Mouse (Mus musculus) frontal cortex, postnatal 36 days (tissue): ENCODE results near the gene Cdh13.

ENCODE experiments used
- DNase-seq, 2 experiments: peaks; one replicate each; pipeline ENCODE4 v3.0.0; 2022; ENCODE audit warnings: low spot score in 2 of 2

Cdh13 gene

DNA sequence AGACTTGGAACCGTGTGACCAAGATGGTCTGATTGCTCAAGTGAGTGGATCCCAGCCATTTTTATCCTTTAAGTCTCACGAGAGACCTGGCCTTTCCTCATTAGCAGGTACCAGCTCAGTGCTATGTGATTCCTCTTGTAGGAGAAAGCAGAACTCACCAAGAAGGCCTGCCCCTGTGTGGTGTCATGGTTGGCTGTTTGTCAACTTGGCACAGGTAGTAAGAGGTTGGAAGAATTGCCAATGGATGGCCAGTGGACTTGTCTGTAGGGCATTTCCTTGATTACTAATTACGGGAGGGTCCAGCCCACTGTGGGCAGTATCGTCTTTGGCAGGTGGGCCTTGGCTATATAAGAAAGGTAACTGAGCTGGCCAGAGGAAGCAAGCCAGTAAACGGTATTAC lies 281.7 kb downstream of the Cdh13 start:
- no peak for DNase-seq

DNA sequence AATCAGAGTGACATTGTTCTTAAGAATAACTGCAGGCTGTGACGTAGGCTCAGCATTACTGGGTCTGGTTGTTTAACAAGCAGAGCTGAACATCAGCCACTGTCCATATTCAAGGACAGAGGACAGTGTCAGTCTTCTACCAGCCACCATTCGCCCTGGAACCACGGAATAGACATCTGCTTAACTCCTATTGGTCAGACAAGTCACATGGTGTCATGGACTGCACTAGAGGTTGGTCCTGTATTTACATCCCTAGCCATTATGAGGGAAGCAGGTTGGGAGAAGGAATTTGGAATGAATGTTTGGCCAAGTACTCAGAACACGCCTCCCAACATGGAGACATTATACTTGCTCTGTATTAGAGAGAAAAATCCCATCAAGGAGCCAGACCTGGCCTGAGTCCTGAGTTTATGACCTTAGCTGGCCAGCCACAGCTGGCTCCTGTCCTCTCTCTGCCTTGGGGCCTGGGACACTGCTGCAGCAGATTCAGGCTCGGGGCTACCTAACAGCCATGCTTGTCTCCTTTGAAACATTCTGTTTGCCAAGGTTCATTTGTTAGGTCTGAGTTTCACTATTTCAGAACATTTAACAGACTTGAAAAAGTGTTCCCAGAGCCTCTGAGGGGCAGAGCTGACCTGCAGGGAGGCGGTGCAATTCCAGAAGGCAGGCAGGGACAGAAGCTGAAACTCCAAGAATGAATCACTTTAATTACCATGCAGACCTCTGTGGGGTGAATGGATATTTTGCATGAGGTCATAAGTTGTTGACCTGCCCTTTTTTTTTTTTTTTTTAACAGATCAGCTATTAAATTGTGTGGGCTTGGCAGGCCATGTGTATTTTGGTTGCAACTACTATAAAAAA lies 282.6 kb downstream of the Cdh13 start:
- no peak for DNase-seq

DNA sequence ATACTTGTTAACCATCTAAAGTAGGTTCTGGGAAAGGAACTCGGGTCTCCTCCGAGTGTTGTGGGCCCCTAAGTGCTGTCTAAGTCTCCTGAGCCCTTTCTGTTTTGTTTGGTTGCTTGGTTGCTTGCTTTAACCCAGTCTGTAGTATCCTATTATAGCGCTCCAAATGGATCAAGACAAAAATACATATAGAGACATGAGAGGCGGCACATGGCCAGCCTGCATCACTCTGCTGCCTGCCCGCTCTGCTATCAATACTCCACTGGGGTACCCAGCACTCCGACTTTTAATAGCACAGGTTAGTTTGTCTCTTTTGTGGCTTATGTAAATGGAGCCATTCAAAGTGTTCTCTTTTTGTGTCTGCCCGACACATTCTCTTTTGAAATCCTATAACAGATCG lies 285.8 kb downstream of the Cdh13 start:
- peak in 1 of 2 experiments; percentile 33 for DNase-seq

DNA sequence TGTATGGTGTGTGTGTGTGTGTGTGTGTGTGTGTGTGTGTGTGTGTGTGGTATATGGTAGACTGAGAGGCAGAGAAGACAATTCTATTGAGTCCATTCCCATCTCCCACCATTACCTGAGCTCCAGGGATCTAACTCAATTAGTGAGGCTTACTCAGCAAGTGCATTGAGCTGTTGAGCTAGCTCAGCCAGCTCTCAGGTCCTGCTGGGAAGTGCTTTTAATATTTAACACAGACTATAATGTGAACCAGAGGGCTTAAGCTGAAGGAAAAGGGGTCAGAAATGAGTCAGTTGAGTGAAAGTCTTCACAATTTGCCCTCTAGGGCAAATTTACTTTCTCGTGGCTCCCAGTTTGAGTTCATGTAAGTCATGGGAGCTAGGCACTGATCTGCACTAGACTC lies 297.7 kb downstream of the Cdh13 start:
- DNase-seq = no peak

DNA sequence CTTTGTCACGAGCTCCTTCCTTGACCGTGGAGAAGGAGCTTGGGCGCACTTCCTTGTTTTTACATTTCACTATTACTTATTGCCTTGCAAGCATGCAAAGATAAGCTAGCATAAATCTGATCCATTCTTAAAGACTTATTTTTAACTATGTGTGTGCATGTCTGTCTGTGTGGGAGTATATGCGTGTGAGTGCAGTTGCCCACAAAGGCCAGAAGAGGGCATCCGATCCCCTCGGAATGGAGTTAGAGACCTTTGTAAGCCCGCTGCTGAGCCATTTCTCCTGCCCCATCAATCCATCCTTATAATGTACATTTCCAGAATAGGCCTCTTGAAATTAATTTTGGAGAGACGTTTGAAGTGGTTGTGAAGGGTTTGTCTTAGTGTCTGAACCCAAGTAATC lies 298.7 kb downstream of the Cdh13 start:
- no peak for DNase-seq

DNA sequence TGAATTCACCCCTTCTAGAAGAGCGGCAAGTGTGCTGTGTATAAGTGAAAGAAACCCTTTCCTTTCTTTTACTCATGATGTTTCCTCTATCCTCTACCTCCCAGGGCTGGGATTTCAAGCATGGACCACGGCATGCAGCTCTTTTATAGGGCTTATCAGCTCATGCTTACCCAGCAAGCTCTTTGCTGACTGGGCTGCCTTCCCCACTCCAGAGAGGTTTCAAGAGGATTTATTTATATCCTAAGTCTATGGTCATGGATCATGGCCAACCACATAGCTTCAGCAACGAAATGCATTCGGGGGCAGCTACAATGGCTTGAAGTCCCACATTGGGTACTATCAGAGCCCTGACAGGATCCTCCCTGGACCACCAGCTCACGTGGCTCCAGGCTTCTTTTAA lies 304.4 kb downstream of the Cdh13 start:
- no peak for DNase-seq

DNA sequence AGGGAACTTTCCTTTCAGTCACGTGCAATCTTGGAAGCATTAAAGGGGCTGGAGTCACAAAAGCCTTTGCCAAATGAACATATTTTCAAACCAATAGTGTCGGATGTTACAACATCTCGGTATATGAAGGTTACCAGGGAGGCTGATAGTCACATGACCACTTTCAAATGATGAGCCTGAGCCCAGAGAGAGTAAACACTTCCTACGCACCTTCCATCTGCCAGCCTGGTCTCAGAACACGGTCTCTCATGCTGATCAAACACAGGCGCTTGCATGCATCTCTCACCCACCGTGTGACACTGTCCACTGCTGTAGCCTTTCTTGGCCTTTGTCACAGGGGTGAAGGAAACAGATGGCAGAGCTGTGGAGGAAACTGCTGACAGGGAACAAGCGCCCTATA lies 313.3 kb downstream of the Cdh13 start:
- DNase-seq = peak in 1 of 2 experiments; percentile 45

DNA sequence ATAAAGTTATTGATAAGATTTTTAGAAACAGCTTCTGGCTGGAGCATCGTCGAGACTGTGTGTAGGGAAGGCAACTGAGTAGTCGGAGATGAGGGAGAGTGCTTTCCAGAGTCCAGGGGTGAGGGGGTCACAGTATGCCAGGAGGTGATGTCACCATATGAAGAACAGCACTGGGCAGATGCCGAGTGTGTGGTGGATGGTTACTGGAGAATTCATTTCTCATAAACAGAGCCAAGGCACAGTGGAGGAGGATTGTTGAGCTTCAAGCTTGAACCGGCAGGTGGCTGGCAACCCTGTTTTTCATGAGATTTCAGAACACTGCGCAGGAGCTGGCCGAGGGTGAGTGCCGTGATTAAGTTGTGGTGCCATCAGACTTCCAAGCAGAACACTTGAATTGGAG lies 317.8 kb downstream of the Cdh13 start:
- no peak for DNase-seq

DNA sequence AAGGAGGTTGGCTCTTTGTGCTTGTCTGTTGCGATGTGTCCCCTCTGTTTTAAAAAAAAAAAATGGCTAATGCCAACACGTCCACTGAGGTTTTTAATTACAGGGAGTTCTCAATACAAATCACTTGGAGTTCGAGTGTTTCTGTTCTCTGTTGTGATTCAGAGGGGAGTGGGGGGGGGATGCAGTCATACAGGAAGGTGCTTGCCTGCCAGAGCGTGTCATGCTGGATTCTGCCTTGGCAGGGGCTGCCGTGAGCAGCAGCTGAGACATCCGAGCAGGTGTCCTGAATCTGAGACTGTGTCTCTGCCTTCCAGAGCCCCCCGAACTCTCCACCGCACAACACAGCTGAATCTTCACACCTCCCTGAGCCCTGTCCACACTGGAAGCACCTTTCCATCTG lies 318.5 kb downstream of the Cdh13 start:
- DNase-seq = no peak

DNA sequence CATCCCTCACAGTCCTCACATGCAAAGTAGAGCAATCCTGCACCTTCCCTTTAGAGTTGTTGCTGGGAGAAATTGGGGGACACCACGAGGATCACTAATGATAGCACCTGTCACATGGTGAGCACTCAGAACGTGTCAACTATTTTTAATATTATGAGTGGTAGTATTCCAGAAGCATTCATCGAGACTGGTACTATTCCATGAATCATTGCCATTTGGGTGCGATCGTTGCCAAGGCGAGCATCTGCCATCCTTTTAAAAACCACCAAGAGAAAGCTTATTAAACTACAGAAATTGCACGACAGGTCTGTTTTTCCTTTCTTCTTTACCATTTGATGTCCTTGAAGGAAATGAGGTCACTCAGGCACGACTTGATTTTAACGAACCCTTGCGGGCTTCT lies 328.0 kb downstream of the Cdh13 start:
- DNase-seq = peak; percentile 53 to 78

DNA sequence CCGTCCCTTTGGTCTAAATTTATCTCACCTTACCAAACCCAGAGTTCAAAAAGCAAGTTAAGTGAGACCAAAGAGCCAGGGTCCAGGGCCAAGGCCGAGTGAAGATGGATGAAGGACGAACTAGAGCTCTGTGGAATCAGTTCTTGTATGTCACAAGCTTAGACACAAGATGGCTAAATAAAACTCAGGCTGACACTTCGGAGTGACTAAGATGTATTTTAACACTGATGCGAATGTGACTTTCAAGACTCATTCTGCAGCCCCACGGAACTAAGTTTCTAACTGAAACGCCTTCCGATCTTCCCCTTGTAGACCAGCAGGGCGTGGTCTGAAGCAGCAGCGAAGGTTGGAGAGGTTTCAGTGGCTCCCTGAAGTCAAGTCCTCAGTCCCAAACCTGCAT lies 334.7 kb downstream of the Cdh13 start:
- DNase-seq = no peak

DNA sequence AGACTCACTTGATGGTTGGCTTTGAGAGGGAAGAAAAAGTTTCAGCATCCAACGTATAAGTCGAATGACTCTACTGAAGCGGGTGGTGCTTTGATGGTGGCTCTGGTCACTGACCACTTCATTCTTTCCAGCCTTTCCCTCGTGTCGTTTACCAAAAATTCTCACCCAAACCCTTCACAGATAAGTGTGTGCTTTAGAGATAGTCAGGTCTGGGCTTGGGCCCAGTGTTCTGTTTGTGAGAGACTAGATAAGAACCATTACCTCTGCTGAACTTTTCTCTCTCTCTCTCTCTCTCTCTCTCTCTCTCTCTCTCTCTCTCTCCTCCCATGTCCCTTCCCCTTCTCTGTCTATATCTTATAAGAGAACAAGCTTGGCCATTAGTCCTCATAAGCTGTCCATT lies 342.9 kb downstream of the Cdh13 start:
- no peak for DNase-seq

DNA sequence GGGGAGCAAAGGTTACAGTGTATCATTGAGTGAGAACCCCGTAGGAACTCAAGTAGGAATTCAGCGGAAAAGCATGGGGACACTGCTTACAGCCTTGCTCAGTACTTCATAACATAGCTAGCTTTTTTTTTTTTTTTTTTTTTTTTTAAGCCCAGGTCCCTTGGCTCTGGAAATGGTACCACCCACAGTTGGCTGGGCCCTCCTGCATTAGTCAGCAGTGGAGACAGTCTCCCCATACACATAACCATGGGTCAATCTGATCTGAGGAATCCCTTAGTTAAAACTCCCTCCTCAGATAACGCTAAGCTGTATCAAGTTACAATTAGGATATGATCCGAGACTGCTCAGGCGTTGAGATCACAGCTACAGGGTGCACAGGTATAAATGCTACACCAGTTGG lies 344.2 kb downstream of the Cdh13 start:
- no peak for DNase-seq

DNA sequence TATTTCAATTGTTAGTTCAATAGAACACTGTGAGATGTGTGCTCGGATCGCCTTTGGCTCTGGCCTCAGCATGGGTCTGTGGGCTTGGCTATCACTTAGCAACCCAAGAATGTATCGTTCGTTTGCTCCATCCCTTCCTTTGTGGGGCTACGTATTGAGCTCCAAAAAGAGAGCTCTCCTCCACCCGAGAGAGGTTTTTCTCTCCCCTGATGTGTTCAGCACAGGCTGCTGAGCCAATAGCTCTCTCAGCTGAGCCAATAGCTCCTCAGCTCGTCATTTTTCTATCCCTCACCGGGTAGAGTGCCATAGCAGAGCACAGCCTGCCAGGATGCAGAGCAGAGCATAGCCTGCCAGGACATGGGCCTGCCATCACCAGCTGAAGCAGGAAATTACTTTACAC lies 345.2 kb downstream of the Cdh13 start:
- DNase-seq = no peak

DNA sequence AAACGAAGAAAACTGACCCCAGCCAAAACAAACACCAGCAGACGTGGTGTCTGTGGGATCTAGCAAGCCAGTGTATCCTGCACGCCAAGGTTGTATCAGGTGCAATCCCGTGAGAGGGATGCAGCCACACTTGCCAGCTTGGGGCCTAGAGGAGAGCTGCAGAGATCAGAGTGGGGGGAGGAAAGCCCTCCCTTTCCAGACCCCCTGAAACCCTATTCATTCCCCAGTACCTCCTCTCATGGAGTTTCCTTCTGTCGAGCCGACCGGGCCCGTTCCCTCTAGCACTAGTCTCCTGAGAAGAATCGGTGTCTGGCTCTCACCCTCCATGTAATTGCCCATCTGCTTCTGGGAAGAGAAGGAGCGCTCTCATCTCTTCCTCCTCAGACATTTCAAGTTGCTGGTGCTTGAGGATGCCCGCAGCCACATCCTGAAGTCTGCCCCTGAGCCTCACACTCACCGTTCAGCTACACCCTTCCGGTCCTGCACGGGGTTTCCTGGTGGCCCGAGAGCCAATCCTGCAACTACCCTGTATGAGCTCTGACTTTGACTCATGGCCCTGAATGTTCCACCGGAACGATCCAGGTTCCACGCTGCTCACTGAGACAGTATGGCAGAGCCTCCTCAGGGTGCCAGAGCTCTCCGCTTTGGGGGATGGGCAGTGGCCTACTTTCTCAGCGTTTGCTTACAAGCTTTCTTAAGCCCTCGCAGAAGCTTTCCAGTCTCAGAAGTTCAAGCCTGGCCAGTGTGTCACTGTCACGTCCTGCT lies 351.9 kb downstream of the Cdh13 start:
- DNase-seq = no peak

DNA sequence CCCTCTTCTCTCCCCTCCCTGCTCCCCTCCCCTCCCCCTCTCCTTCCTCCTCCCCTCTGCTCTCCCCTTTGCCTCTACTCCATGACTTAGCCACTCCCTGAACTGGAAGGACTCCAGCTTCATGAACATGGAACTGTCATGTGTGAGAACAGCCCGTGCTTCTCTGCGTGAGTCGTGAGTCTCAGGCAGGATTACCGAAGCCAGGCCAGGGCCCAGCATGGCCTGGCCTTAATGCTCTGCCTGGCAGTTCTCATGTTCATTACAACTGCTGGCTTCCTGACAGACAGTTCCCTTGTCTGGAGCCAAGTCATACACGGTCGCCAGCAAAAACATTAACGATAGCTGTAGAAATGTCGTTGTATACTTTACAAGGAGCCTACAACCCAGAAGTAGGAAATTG lies 356.1 kb downstream of the Cdh13 start:
- no peak for DNase-seq

DNA sequence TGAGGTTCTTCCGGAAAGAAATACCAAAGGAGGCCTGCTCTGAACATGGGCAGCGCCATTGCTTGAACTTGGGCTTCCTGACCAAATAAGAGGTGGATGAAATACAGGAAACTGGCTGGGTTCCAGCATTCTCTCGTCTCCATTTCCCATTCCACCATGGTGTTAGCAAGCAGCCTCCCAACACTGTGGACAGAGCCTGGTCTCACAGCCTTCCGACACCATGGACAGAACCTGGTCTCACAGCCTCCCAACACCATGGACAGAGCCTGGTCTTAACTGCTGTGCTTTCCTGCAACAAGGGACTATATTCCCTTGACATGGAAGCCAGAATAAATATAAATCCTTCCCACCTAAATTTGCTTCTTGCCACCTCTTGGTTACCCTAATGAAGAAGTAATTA lies 358.3 kb downstream of the Cdh13 start:
- DNase-seq = no peak

DNA sequence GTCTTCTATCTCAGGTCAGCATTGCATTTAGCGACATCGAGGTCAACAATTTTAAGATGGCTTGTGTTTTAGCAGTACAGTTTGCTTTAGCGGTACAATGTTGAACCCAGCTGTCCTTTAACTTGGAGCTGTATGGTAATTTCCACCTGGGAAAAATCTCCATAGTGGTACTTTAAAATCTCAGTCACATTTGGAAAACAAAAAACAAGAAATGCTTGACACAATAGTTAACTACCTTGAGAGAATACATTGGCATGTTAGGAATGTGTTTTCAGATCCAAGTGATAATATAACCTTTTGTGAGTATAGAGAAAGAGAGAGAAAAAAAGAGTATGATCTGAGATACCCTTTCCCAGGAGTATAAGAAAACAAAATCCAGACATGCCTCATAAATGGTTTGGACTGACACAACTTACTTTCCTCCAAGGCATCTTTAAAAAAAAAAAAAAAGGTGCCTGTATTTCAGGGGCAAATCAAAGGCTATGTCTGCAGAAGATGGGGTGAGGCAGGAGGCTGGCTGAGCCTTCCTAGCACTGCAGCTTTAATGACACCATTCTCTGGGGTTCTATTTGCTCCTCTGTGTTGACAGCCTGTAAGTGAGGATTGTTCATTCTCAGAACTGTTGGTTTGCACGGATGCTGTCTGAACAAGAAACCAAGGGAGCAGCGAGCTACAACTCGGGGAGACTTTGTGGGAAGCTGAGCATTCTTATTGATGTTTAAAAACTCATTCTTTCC lies 365.4 kb downstream of the Cdh13 start:
- DNase-seq = no peak

DNA sequence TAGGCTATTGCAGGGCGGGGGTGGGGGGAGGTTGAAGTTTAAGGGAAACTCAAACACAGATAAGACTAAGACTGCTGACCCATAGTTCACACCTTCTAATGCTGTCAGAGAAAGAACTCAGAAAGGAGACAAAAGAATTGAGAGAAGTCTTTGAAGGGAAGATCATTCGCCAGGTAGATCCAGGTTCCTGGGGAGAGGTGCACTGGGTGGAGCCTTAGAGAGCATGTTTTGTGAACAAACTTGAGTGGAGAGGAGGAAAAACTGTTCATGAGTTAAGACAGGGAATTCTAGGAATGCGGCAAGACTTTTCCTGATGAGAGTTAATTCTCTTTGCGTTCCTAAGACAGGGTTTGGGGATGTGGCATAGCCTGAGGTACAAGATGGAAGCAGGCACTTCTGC lies 366.4 kb downstream of the Cdh13 start:
- no peak for DNase-seq

DNA sequence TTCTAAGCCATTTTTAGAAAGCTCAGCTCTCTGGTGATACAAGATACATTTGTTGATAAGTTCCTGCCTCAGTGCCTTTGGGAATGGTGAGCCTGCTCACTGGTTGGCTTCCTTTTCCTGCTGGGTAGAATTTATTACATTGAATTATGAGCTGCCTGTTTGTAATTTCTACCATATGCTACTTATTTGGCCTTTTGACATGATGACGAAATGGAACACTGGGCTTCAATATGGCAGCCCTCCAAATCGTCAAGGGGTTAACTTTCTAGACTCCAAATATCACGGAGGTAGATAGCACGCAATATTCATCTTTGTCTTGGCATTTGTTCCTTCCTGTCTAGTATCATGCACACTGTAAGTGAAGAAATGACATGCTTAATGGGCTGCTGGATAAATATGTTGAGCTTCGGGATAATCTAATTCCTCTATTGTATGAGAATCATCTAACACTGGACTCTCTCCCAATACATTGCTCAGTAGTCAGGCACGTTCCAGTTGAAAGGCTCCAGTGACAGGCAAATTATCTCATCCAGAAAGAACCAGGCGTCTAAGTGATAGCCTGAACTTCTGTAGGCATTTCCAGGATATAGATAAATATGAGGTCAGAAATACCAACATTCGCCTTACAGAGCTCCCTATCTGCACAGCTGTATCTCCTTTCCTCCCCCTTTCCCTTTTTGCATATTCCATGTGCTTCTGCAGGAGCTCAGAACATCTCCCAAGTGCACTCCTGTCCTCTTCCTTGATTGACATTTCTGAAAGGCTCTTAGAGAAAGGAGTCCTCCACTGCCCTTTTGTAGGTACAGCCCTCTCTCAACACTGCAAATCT lies 378.7 kb downstream of the Cdh13 start:
- DNase-seq = no peak

DNA sequence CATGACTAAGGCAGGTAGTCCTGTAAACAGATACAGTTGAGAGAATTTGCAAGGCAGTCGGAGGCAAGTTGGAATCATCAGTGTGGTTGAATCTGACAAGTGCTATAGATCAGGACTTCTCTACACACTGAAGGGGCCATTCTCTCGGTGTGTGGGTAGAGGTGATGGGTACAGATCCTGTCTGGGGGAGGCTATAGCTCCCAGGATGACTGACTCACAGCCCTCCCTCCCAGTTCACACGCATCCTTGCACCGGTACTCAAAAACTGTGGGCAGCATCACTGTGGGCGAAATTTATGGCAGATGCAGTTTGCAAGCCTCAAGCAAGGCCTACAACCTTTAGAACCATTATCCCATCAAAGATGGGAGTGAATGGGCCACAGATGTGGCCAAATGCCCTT lies 381.5 kb downstream of the Cdh13 start:
- peak; percentile 13 to 37 for DNase-seq

DNA sequence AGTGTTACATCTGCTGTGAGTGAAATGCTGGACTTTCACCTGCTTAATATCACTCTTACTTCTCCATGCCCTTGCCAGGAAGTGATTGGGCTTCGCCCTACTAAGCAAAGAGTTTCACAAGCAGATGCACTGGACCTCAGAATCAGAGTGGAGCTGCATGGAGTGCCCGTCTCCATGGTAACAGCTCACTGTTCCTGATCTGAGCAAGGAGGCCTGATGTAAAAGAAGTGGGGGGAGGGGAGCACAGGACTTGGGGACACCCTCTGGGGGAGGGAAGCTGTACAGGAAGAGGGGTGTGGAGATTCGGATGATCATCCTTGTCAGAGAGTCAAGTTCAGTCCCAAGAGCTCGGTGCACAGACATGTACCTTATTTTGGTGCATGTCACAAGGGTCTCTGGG lies 384.2 kb downstream of the Cdh13 start:
- no peak for DNase-seq
